Mouse (Mus musculus) ES-E14 (cell line): Measurements from ENCODE around the gene March1. TPM values are rescaled to one million over a fixed set of nuclear protein-coding genes. Genes with fewer than 3 reads are reported as not detected.

Experiments
- DNase-seq: peaks from one replicate; pipeline ENCODE4 v3.0.0-alpha.2; 2013; ENCODE audit warnings: low read depth, low spot score
- H3K27ac ChIP-seq: 2 replicates; pipeline ENCODE4 v1.5.1; 2012; ENCODE audit warnings: low read depth, mild to moderate bottlenecking, low read length, moderate library complexity, mixed read lengths; ENCODE audit not compliant: poor library complexity, insufficient read depth, severe bottlenecking
- H3K36me3 ChIP-seq: 2 replicates; pipeline ENCODE4 v1.6.1; 2012; ENCODE audit warnings: mild to moderate bottlenecking, low read length, moderate library complexity, mixed read lengths; ENCODE audit not compliant: control insufficient read depth, poor library complexity, insufficient read depth, severe bottlenecking
- H3K4me1 ChIP-seq, 2 experiments: fragments of 150-350 bp in 1 of 2; sonication (generic) in 1 of 2; 2 replicates each; pipeline ENCODE4 v1.6.1; 2012; ENCODE audit warnings: low read length in 2 of 2, mild to moderate bottlenecking in 1 of 2, mixed read lengths in 1 of 2; ENCODE audit not compliant: control insufficient read depth in 2 of 2, insufficient read depth in 2 of 2, poor library complexity in 1 of 2
- H3K4me3 ChIP-seq, 2 experiments: fragments of 150-350 bp in 1 of 2; sonication (generic) in 1 of 2; 2 replicates each; pipeline ENCODE4 v1.5.1; 2012; ENCODE audit warnings: low read length in 2 of 2, low read depth in 1 of 2, mild to moderate bottlenecking in 1 of 2, mixed read lengths in 1 of 2; ENCODE audit not compliant: insufficient read depth in 1 of 2, poor library complexity in 1 of 2, severe bottlenecking in 1 of 2
- H3K9ac ChIP-seq: 2 replicates; pipeline ENCODE4 v1.6.1; 2012; ENCODE audit warnings: low read depth, mild to moderate bottlenecking, low read length, mixed read lengths; ENCODE audit not compliant: poor library complexity, insufficient read depth, severe bottlenecking
- H3K9me3 ChIP-seq: fragments of 150-350 bp; sonication (generic); 2 replicates; pipeline ENCODE4 v1.6.1; 2012; ENCODE audit warnings: low read depth, mild to moderate bottlenecking, low read length; ENCODE audit not compliant: control insufficient read depth, insufficient read depth
- CHD2 ChIP-seq: IDR thresholded peaks from 2 replicates; pipeline ENCODE4 v1.6.1; 2014; ENCODE audit warnings: mild to moderate bottlenecking, low read depth, low read length, inconsistent platforms
- HCFC1 ChIP-seq: IDR thresholded peaks from 2 replicates; pipeline ENCODE4 v1.6.1; 2012; ENCODE audit warnings: low read length, inconsistent platforms, borderline replicate concordance; ENCODE audit not compliant: insufficient read depth
- MAFK ChIP-seq: IDR thresholded peaks from 2 replicates; pipeline ENCODE4 v1.6.1; 2014; ENCODE audit warnings: mild to moderate bottlenecking, low read depth, low read length, inconsistent platforms; ENCODE audit not compliant: insufficient read depth
- ZC3H11A ChIP-seq: IDR thresholded peaks from 2 replicates; pipeline ENCODE4 v1.6.1; 2012; ENCODE audit warnings: low read depth, mild to moderate bottlenecking, inconsistent platforms, low read length, borderline replicate concordance
- ZNF384 ChIP-seq: IDR thresholded peaks from 2 replicates; pipeline ENCODE4 v1.6.1; 2012; ENCODE audit warnings: low read depth, low read length, inconsistent platforms
- in situ Hi-C, 2 experiments: fragments of 600-800 bp; cut with MboI; formaldehyde crosslinking; loops; one replicate each; pipeline ENCODE4 v1.15.1; 2025; ENCODE audit warnings: low sequenced_read_pairs in 2 of 2, inconsistent platforms in 1 of 2; ENCODE audit not compliant: unreplicated experiment in 2 of 2
- total RNA-seq: library from RNA; depleted of rRNA; stranded (reverse); fragments of 300-350 nt; gene quantifications from 2 replicates; pipeline ENCODE4 v1.2.3, GENCODE M21; 2012

The March1 gene
- total RNA-seq, 1 experiment, result 0.22 TPM

- in situ Hi-C loops, result no loop called here
- Histone ChIP-seq H3K27ac (no peak overlapping the region), H3K36me3 (no peaks in the 10 kb centered on the region), H3K4me3 (no peak overlapping the region), H3K9me3 (no peaks in the 10 kb centered on the region), H3K4me1 (no peaks in the 10 kb centered on the region), H3K9ac (no peak overlapping the region)
- DNase-seq, result no peak
- TF ChIP-seq ZNF384, result no peak
- no peak for TF ChIP-seq HCFC1
- no peak for TF ChIP-seq ZC3H11A
- TF ChIP-seq CHD2, result no peak
- TF ChIP-seq MAFK, result no peak
Measured at GRCm38 (mm10) chr8:66182257-66182656, 564.6 kb downstream of the March1 start.

- H3K9ac ChIP-seq, result no peak overlapping the region
- no peak for DNase-seq
- H3K4me3 ChIP-seq, result no peak overlapping the region
- no peaks in the 10 kb centered on the region for H3K9me3 ChIP-seq
- H3K36me3 ChIP-seq, result no peaks in the 10 kb centered on the region
- no peak overlapping the region for H3K27ac ChIP-seq
- no peaks in the 10 kb centered on the region for H3K4me1 ChIP-seq
- in situ Hi-C loops, result no loop called here
- no peak for TF ChIP-seq HCFC1
- TF ChIP-seq CHD2, result no peak
- no peak for TF ChIP-seq MAFK
- TF ChIP-seq ZNF384, result no peak
Measured at GRCm38 (mm10) chr8:66183454-66183853, 565.8 kb downstream of the March1 start.

- Histone ChIP-seq H3K9ac (no peak overlapping the region), H3K36me3 (no peaks in the 10 kb centered on the region), H3K4me3 (no peak overlapping the region), H3K27ac (no peak overlapping the region), H3K9me3 (no peaks in the 10 kb centered on the region), H3K4me1 (no peaks in the 10 kb centered on the region)
- TF ChIP-seq CHD2, result no peak
- no peak for TF ChIP-seq ZC3H11A
- no peak for TF ChIP-seq MAFK
- TF ChIP-seq ZNF384, result no peak
- TF ChIP-seq HCFC1, result no peak
- in situ Hi-C loops, result no loop called here
- DNase-seq, result no peak
Measured at GRCm38 (mm10) chr8:66185226-66185625, 567.5 kb downstream of the March1 start.

GRCm38 (mm10) chr8:66194416-66194815 lies 576.7 kb downstream of the March1 start:
- Histone ChIP-seq H3K36me3 (no peaks in the 10 kb centered on the region), H3K9me3 (no peaks in the 10 kb centered on the region), H3K9ac (no peak overlapping the region), H3K4me3 (no peak overlapping the region), H3K27ac (no peak overlapping the region), H3K4me1 (no peaks in the 10 kb centered on the region)
- in situ Hi-C loops, result no loop called here
- TF ChIP-seq HCFC1, result no peak
- no peak for TF ChIP-seq MAFK
- no peak for TF ChIP-seq ZNF384
- no peak for TF ChIP-seq CHD2
- no peak for TF ChIP-seq ZC3H11A
- no peak for DNase-seq

GRCm38 (mm10) chr8:66200169-66200568 lies 582.5 kb downstream of the March1 start:
- DNase-seq, result no peak
- no peak for TF ChIP-seq MAFK
- no peak overlapping the region for H3K4me3 ChIP-seq
- H3K36me3 ChIP-seq, result no peaks in the 10 kb centered on the region
- H3K9me3 ChIP-seq, result no peaks in the 10 kb centered on the region
- H3K27ac ChIP-seq, result no peak overlapping the region
- H3K4me1 ChIP-seq, result no peaks in the 10 kb centered on the region
- no peak overlapping the region for H3K9ac ChIP-seq
- in situ Hi-C loops, result no loop called here
